Mouse (Mus musculus): ENCODE measurements at regions not wholly inside any gene's neighbourhood (a gene's known extent, or its start where the extent isn't known, plus 50 kb on each side); places are given as distances from the start of the nearest gene placed in this dataset.
A peak's percentile ranks its signal among the peaks of the same experiment; 100 is the strongest.

- no peak overlapping the region for H3K4me3 ChIP-seq (ENCODE audit: low read length)
- peak overlapping the region; percentile 23; the same call in 1 of the 2 replicates for H3K4me2 ChIP-seq (replicated peaks; ENCODE audit: low read depth, low read length)
- no peaks in the 10 kb centered on the region for H3K27me3 ChIP-seq (ENCODE audit: insufficient read depth, low read length)
- ATAC-seq (ENCODE audit: low FRiP score, low TSS enrichment): peak; percentile 73; the same call in 1 of the 2 replicates
- H3K27ac ChIP-seq (ENCODE audit: low read length): no peak overlapping the region
- H3K9me3 ChIP-seq (ENCODE audit: low read length): no peaks in the 10 kb centered on the region
- no peaks in the 10 kb centered on the region for H3K36me3 ChIP-seq (ENCODE audit: insufficient read depth, low read length)
- H3K9ac ChIP-seq (replicated peaks; ENCODE audit: low read length): no peak overlapping the region
- H3K4me1 ChIP-seq (ENCODE audit: insufficient read depth, low read length): 0 out of 2 replicates have a peak, but pooled peaks cover 3% of the 10 kb centered on the region
- 14% methylated on average over 9 of the region's 9 CpGs for WGBS
Observed at GRCm38 (mm10) chr2:139220757-139221400, 272.8 kb upstream of the Sptlc3 start.

- no peak for ATAC-seq (ENCODE audit: low FRiP score, low TSS enrichment)
- Histone ChIP-seq H3K4me1 (ENCODE audit: insufficient read depth, low read length) (no peaks in the 10 kb centered on the region), H3K27me3 (ENCODE audit: insufficient read depth, low read length) (no peaks in the 10 kb centered on the region), H3K9ac (replicated peaks; ENCODE audit: low read length) (no peak overlapping the region), H3K9me3 (ENCODE audit: low read length) (no peaks in the 10 kb centered on the region), H3K27ac (ENCODE audit: low read length) (no peak overlapping the region), H3K4me2 (replicated peaks; ENCODE audit: low read depth, low read length) (no peak overlapping the region), H3K36me3 (ENCODE audit: insufficient read depth, low read length) (no peaks in the 10 kb centered on the region), H3K4me3 (ENCODE audit: low read length) (no peak overlapping the region)
- 40% methylated on average over 3 of the region's 3 CpGs for WGBS
Observed at GRCm38 (mm10) chr2:139230453-139230852, 263.3 kb upstream of the Sptlc3 start.

DNA sequence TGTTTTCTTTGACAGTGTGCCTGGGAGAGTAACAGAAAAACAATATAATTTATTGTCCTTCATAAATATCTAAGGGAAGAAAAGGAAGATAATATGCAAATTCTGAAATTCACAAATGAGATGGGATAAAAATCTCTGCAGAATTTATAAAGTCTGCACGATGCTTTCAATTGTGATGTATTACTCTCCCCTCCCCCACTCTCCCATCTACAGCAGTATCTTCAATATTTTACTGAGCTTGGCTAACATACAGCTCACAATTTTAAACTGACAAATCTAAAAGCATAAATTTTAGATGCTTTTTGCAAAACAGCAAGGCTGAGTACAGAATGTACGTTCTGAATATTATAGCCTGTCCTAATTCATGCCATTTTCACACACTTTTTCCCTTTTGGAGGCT lies 243.6 kb upstream of the Sptlc3 start:
- 63% methylated on average over 2 of the region's 2 CpGs for WGBS
- H3K27me3 ChIP-seq (ENCODE audit: insufficient read depth, low read length): no peaks in the 10 kb centered on the region
- ATAC-seq (ENCODE audit: low FRiP score, low TSS enrichment): no peak

DNA sequence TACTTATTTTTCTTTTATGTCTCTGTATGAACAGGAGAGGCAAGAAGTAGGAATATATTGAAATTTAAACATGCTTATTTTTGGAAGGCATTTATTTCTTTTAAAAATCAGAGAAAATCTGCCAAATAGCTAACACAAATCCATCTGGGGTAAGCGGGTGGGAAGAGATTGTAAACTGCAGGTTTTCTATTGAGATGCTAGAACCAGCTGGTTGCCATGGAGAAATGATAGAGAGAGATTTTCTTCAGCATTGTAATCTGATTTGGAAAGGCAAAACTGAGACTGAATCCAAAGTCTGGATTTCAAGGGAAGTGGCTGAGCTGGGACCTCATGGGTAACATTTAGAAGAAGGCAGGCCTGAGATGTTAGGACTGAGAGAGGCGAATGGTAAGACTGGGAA lies 226.6 kb upstream of the Sptlc3 start:
- no peak for ATAC-seq (ENCODE audit: low FRiP score, low TSS enrichment)
- Histone ChIP-seq H3K9ac (replicated peaks; ENCODE audit: low read length) (no peak overlapping the region), H3K36me3 (ENCODE audit: insufficient read depth, low read length) (no peaks in the 10 kb centered on the region), H3K4me2 (replicated peaks; ENCODE audit: low read depth, low read length) (no peak overlapping the region), H3K27me3 (ENCODE audit: insufficient read depth, low read length) (no peaks in the 10 kb centered on the region), H3K9me3 (ENCODE audit: low read length) (no peaks in the 10 kb centered on the region), H3K27ac (ENCODE audit: low read length) (no peak overlapping the region), H3K4me1 (ENCODE audit: insufficient read depth, low read length) (no peaks in the 10 kb centered on the region), H3K4me3 (ENCODE audit: low read length) (no peak overlapping the region)
- WGBS: 87% methylated on average over 2 of the region's 2 CpGs

More for the DNA sequence above, 243.6 kb upstream of the Sptlc3 start:
- Histone ChIP-seq H3K4me1 (ENCODE audit: insufficient read depth, low read length) (no peaks in the 10 kb centered on the region), H3K9ac (replicated peaks; ENCODE audit: low read length) (no peak overlapping the region), H3K9me3 (ENCODE audit: low read length) (no peaks in the 10 kb centered on the region), H3K4me2 (replicated peaks; ENCODE audit: low read depth, low read length) (no peak overlapping the region), H3K4me3 (ENCODE audit: low read length) (no peak overlapping the region), H3K36me3 (ENCODE audit: insufficient read depth, low read length) (no peaks in the 10 kb centered on the region), H3K27ac (ENCODE audit: low read length) (no peak overlapping the region)

GRCm38 (mm10) chr2:139276581-139276980 lies 217.1 kb upstream of the Sptlc3 start:
- Histone ChIP-seq H3K4me1 (ENCODE audit: insufficient read depth, low read length) (no peaks in the 10 kb centered on the region), H3K27ac (ENCODE audit: low read length) (no peak overlapping the region), H3K9me3 (ENCODE audit: low read length) (no peaks in the 10 kb centered on the region), H3K36me3 (ENCODE audit: insufficient read depth, low read length) (no peaks in the 10 kb centered on the region), H3K4me2 (replicated peaks; ENCODE audit: low read depth, low read length) (no peak overlapping the region), H3K27me3 (ENCODE audit: insufficient read depth, low read length) (no peaks in the 10 kb centered on the region), H3K4me3 (ENCODE audit: low read length) (no peak overlapping the region), H3K9ac (replicated peaks; ENCODE audit: low read length) (no peak overlapping the region)
- 80% methylated on average over 5 of the region's 5 CpGs for WGBS
- ATAC-seq (ENCODE audit: low FRiP score, low TSS enrichment): no peak

DNA sequence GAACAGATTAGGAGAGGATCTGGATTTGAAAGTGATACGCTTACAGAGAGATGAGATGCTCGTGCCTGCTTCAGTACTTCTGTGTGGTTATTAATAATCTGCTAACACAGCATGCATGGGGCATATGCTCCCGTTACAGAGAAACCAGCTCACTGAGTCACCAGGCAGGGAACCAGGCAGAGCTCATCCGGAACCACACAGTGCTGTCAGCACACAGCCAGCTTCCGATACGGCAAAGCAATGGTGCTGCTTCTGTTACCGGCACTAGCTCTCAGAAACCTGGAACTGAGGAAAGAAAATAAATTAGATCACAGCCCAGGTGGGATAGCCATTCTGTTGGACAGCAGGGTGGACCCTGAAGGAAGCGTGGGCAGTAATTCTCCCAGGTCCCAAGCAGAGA lies 216.1 kb upstream of the Sptlc3 start:
- no peak overlapping the region for H3K27ac ChIP-seq (ENCODE audit: low read length)
- no peak overlapping the region for H3K4me2 ChIP-seq (replicated peaks; ENCODE audit: low read depth, low read length)
- no peak overlapping the region for H3K4me3 ChIP-seq (ENCODE audit: low read length)
- no peak for ATAC-seq (ENCODE audit: low FRiP score, low TSS enrichment)
- no peaks in the 10 kb centered on the region for H3K27me3 ChIP-seq (ENCODE audit: insufficient read depth, low read length)
- H3K9me3 ChIP-seq (ENCODE audit: low read length): no peaks in the 10 kb centered on the region
- H3K4me1 ChIP-seq (ENCODE audit: insufficient read depth, low read length): no peaks in the 10 kb centered on the region
- no peak overlapping the region for H3K9ac ChIP-seq (replicated peaks; ENCODE audit: low read length)
- H3K36me3 ChIP-seq (ENCODE audit: insufficient read depth, low read length): no peaks in the 10 kb centered on the region
- WGBS: 87% methylated on average over 8 of the region's 8 CpGs

DNA sequence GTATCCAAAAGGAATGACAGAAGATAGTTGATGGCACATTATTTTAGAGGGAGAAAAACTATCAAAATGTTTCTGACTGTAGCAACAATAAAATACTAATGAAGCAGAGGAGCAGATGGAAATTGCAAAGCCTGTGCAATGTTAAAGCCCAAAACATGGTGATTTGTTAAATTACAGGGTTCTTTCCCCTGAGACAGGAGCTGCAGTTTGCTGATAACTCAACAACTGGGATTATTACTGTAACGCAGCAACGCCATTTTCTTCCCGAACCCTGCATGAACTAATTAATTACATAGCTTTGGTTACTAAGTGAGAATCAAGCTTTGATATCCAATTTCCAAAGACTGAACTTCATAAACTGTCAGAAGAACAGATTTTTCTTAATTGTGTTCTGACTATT lies 212.7 kb upstream of the Sptlc3 start:
- no peak for ATAC-seq (ENCODE audit: low FRiP score, low TSS enrichment)
- H3K36me3 ChIP-seq (ENCODE audit: insufficient read depth, low read length): no peaks in the 10 kb centered on the region
- no peak overlapping the region for H3K27ac ChIP-seq (ENCODE audit: low read length)
- no peak overlapping the region for H3K4me3 ChIP-seq (ENCODE audit: low read length)
- no peak overlapping the region for H3K9ac ChIP-seq (replicated peaks; ENCODE audit: low read length)
- no peaks in the 10 kb centered on the region for H3K27me3 ChIP-seq (ENCODE audit: insufficient read depth, low read length)
- no peaks in the 10 kb centered on the region for H3K4me1 ChIP-seq (ENCODE audit: insufficient read depth, low read length)
- no peak overlapping the region for H3K4me2 ChIP-seq (replicated peaks; ENCODE audit: low read depth, low read length)
- WGBS: 78% methylated on average over 3 of the region's 3 CpGs
- H3K9me3 ChIP-seq (ENCODE audit: low read length): no peaks in the 10 kb centered on the region

GRCm38 (mm10) chr2:139284315-139284714 lies 209.4 kb upstream of the Sptlc3 start:
- H3K27me3 ChIP-seq (ENCODE audit: insufficient read depth, low read length): no peaks in the 10 kb centered on the region
- no peak overlapping the region for H3K9ac ChIP-seq (replicated peaks; ENCODE audit: low read length)
- H3K27ac ChIP-seq (ENCODE audit: low read length): no peak overlapping the region
- H3K4me2 ChIP-seq (replicated peaks; ENCODE audit: low read depth, low read length): no peak overlapping the region
- H3K4me1 ChIP-seq (ENCODE audit: insufficient read depth, low read length): no peaks in the 10 kb centered on the region
- H3K4me3 ChIP-seq (ENCODE audit: low read length): no peak overlapping the region
- no peak for ATAC-seq (ENCODE audit: low FRiP score, low TSS enrichment)
- 88% methylated on average over 4 of the region's 4 CpGs for WGBS
- H3K36me3 ChIP-seq (ENCODE audit: insufficient read depth, low read length): no peaks in the 10 kb centered on the region
- no peaks in the 10 kb centered on the region for H3K9me3 ChIP-seq (ENCODE audit: low read length)

- Histone ChIP-seq H3K4me1 (ENCODE audit: insufficient read depth, low read length) (no peaks in the 10 kb centered on the region), H3K4me3 (ENCODE audit: low read length) (no peak overlapping the region)
- WGBS: 55% methylated on average over 2 of the region's 2 CpGs
Observed at GRCm38 (mm10) chr2:139286446-139286845, 207.3 kb upstream of the Sptlc3 start.

GRCm38 (mm10) chr2:139298541-139299152 lies 195.1 kb upstream of the Sptlc3 start:
- Histone ChIP-seq H3K4me2 (replicated peaks; ENCODE audit: low read depth, low read length) (no peak overlapping the region), H3K9me3 (ENCODE audit: low read length) (no peaks in the 10 kb centered on the region), H3K36me3 (ENCODE audit: insufficient read depth, low read length) (no peaks in the 10 kb centered on the region), H3K4me3 (ENCODE audit: low read length) (no peak overlapping the region), H3K27me3 (ENCODE audit: insufficient read depth, low read length) (no peaks in the 10 kb centered on the region), H3K4me1 (ENCODE audit: insufficient read depth, low read length) (no peaks in the 10 kb centered on the region), H3K9ac (replicated peaks; ENCODE audit: low read length) (no peak overlapping the region), H3K27ac (ENCODE audit: low read length) (no peak overlapping the region)
- no peak for ATAC-seq (ENCODE audit: low FRiP score, low TSS enrichment)
- 61% methylated on average over 6 of the region's 6 CpGs for WGBS

More at GRCm38 (mm10) chr2:139286446-139286845, 207.3 kb upstream of the Sptlc3 start:
- Histone ChIP-seq H3K9ac (replicated peaks; ENCODE audit: low read length) (no peak overlapping the region), H3K27ac (ENCODE audit: low read length) (no peak overlapping the region), H3K9me3 (ENCODE audit: low read length) (no peaks in the 10 kb centered on the region), H3K4me2 (replicated peaks; ENCODE audit: low read depth, low read length) (no peak overlapping the region), H3K36me3 (ENCODE audit: insufficient read depth, low read length) (no peaks in the 10 kb centered on the region), H3K27me3 (ENCODE audit: insufficient read depth, low read length) (no peaks in the 10 kb centered on the region)
- ATAC-seq (ENCODE audit: low FRiP score, low TSS enrichment): no peak

All from kidney, embryonic 16.5 days (tissue).